Mouse (Mus musculus) bone marrow macrophage, adult 2 months (primary cell): Measurements from ENCODE around the gene Bicdl2. TPM values are rescaled to one million over a fixed set of nuclear protein-coding genes. Genes with fewer than 3 reads are reported as not detected.

ENCODE experiments used
- H3K27ac ChIP-seq: 2 replicates; pipeline ENCODE4 v1.5.1; 2012; ENCODE audit warnings: low read depth, low read length; ENCODE audit not compliant: insufficient read depth
- H3K4me1 ChIP-seq: 2 replicates; pipeline ENCODE4 v1.6.1; 2012; ENCODE audit warnings: low read length; ENCODE audit not compliant: control insufficient read depth, insufficient read depth
- H3K4me3 ChIP-seq: 2 replicates; pipeline ENCODE4 v1.5.1; 2012; ENCODE audit warnings: mild to moderate bottlenecking, low read length, moderate library complexity; ENCODE audit not compliant: insufficient read depth
- CTCF ChIP-seq: IDR thresholded peaks from 2 replicates; pipeline ENCODE4 v1.5.1; 2012; ENCODE audit warnings: low read depth, mild to moderate bottlenecking, low read length, moderate library complexity
- POLR2A ChIP-seq: IDR thresholded peaks from 2 replicates; pipeline ENCODE4 v1.6.1; 2012; ENCODE audit warnings: mild to moderate bottlenecking, low read depth, low read length, borderline replicate concordance
- polyA plus RNA-seq: library from polyadenylated mRNA; stranded (reverse); fragments of >200 nt; gene quantifications from 2 replicates; pipeline ENCODE4 v1.2.4, GENCODE M21; 2012; ENCODE audit not compliant: missing spikeins, insufficient read depth, insufficient read length

Gene Bicdl2
- polyA plus RNA-seq, 1 experiment = not detected

- H3K27ac ChIP-seq = no peak overlapping the region
- TF ChIP-seq POLR2A (no peak), CTCF (no peak)
- peaks cover 14% of the 10 kb centered on the region for H3K4me1 ChIP-seq
- no peak overlapping the region for H3K4me3 ChIP-seq
These were observed 7.0 kb upstream of the Bicdl2 start for GRCm38 (mm10) chr17:23653324-23653723.

GRCm38 (mm10) chr17:23654001-23654400, 6.3 kb upstream of the Bicdl2 start:
- Histone ChIP-seq H3K4me1 (peaks cover 14% of the 10 kb centered on the region), H3K4me3 (no peak overlapping the region), H3K27ac (no peak overlapping the region)
- no peak for TF ChIP-seq POLR2A
- no peak for TF ChIP-seq CTCF

GRCm38 (mm10) chr17:23654410-23654809, 5.9 kb upstream of the Bicdl2 start:
- Histone ChIP-seq H3K4me3 (no peak overlapping the region), H3K4me1 (peaks cover 14% of the 10 kb centered on the region), H3K27ac (no peak overlapping the region)
- TF ChIP-seq POLR2A (no peak), CTCF (no peak)

- no peak overlapping the region for H3K4me3 ChIP-seq
- H3K4me1 ChIP-seq = peaks cover 12% of the 10 kb centered on the region
- TF ChIP-seq POLR2A (no peak), CTCF (no peak)
- H3K27ac ChIP-seq = no peak overlapping the region
These were observed 1.9 kb upstream of the Bicdl2 start for GRCm38 (mm10) chr17:23658450-23658849.

- Histone ChIP-seq H3K4me1 (0 out of 2 replicates have a peak, but pooled peaks cover 3% of the 10 kb centered on the region), H3K4me3 (0 out of 2 replicates have a peak overlapping the region, but pooled peaks have one; percentile 6)
- TF ChIP-seq CTCF (no peak), POLR2A (no peak)
These were observed 532 bp downstream of the Bicdl2 start for GRCm38 (mm10) chr17:23660876-23661200.

GRCm38 (mm10) chr17:23661526-23661925, 1.2 kb downstream of the Bicdl2 start:
- H3K4me3 ChIP-seq = no peak overlapping the region
- TF ChIP-seq POLR2A (no peak), CTCF (peak; percentile 75)
- no peak overlapping the region for H3K27ac ChIP-seq
- H3K4me1 ChIP-seq = 0 out of 2 replicates have a peak, but pooled peaks cover 3% of the 10 kb centered on the region

More at GRCm38 (mm10) chr17:23660876-23661200, 532 bp downstream of the Bicdl2 start:
- H3K27ac ChIP-seq = no peak overlapping the region

GRCm38 (mm10) chr17:23664556-23665021, 4.3 kb downstream of the Bicdl2 start:
- no peaks in the 10 kb centered on the region for H3K4me1 ChIP-seq
- H3K27ac ChIP-seq = no peak overlapping the region
- TF ChIP-seq CTCF = peak; percentile 66
- no peak for TF ChIP-seq POLR2A
- H3K4me3 ChIP-seq = no peak overlapping the region

- Histone ChIP-seq H3K27ac (no peak overlapping the region), H3K4me3 (no peak overlapping the region), H3K4me1 (no peaks in the 10 kb centered on the region)
- TF ChIP-seq POLR2A = no peak
- no peak for TF ChIP-seq CTCF
These were observed 5.2 kb downstream of the Bicdl2 start for GRCm38 (mm10) chr17:23665511-23665910.

GRCm38 (mm10) chr17:23670516-23671074, 10.3 kb downstream of the Bicdl2 start:
- TF ChIP-seq CTCF = no peak
- TF ChIP-seq POLR2A = no peak
- Histone ChIP-seq H3K4me3 (no peak overlapping the region), H3K27ac (no peak overlapping the region), H3K4me1 (peaks cover 11% of the 10 kb centered on the region)

- H3K27ac ChIP-seq = no peak overlapping the region
- H3K4me3 ChIP-seq = no peak overlapping the region
- peaks cover 14% of the 10 kb centered on the region for H3K4me1 ChIP-seq
- TF ChIP-seq CTCF = no peak
These were observed 11.2 kb downstream of the Bicdl2 start for GRCm38 (mm10) chr17:23671519-23671918.
